Mouse (Mus musculus) MEL (cell line): Measurements from ENCODE around the gene Pja2. TPM values are rescaled to one million over a fixed set of nuclear protein-coding genes. Genes with fewer than 3 reads are reported as not detected.

ENCODE experiments used
- DNase-seq: peaks from one replicate; pipeline ENCODE4 v3.0.0; 2011; ENCODE audit warnings: low read depth, low spot score
- H3K27ac ChIP-seq: 2 replicates; pipeline ENCODE4 v1.5.1; 2012; ENCODE audit warnings: low read depth, mild to moderate bottlenecking, control low read depth, low read length, moderate library complexity; ENCODE audit not compliant: control insufficient read depth
- H3K27me3 ChIP-seq, 2 experiments: fragments of 150-350 bp in 1 of 2; sonication (generic) in 1 of 2; 2 replicates each; pipeline ENCODE4 v1.6.1; 2012; ENCODE audit warnings: low read length in 2 of 2, mild to moderate bottlenecking in 2 of 2, improper control_type of control experiment in 1 of 2, moderate library complexity in 1 of 2; ENCODE audit not compliant: insufficient read depth in 2 of 2, control insufficient read depth in 1 of 2
- H3K36me3 ChIP-seq, 2 experiments: 2 replicates each; pipeline ENCODE4 v1.6.1; 2012 to 2014; ENCODE audit warnings: low read length in 2 of 2, improper control_type of control experiment in 1 of 2, inconsistent platforms in 1 of 2, mild to moderate bottlenecking in 1 of 2; ENCODE audit not compliant: insufficient read depth in 2 of 2, control insufficient read depth in 1 of 2
- H3K4me1 ChIP-seq, 2 experiments: fragments of 150-350 bp in 1 of 2; sonication (generic) in 1 of 2; 2 replicates each; pipeline ENCODE4 v1.6.1; 2012; ENCODE audit warnings: low read length in 2 of 2, improper control_type of control experiment in 1 of 2, mild to moderate bottlenecking in 1 of 2; ENCODE audit not compliant: insufficient read depth in 2 of 2, control insufficient read depth in 1 of 2
- H3K4me3 ChIP-seq, 2 experiments: fragments of 150-350 bp in 1 of 2; sonication (generic) in 1 of 2; 2 replicates each; pipeline ENCODE4 v1.5.1; 2012; ENCODE audit warnings: low read depth in 2 of 2, low read length in 2 of 2, mild to moderate bottlenecking in 2 of 2, moderate library complexity in 2 of 2, control low read depth in 1 of 2, improper control_type of control experiment in 1 of 2; ENCODE audit not compliant: control insufficient read depth in 1 of 2, insufficient read depth in 1 of 2
- H3K79me2 ChIP-seq: 2 replicates; pipeline ENCODE4 v1.6.1; 2012; ENCODE audit warnings: mild to moderate bottlenecking, low read length, moderate library complexity; ENCODE audit not compliant: control insufficient read depth, poor library complexity, insufficient read depth
- H3K9ac ChIP-seq: 2 replicates; pipeline ENCODE4 v1.6.1; 2012; ENCODE audit warnings: low read depth, mild to moderate bottlenecking, control low read depth, low read length, moderate library complexity; ENCODE audit not compliant: control insufficient read depth, poor library complexity, severe bottlenecking
- H3K9me3 ChIP-seq: fragments of 150-350 bp; sonication (generic); replicated peaks from 2 replicates; pipeline ENCODE4 v1.6.1; 2012; ENCODE audit warnings: mild to moderate bottlenecking, low read length, improper control_type of control experiment, moderate library complexity; ENCODE audit not compliant: insufficient read depth
- BHLHE40 ChIP-seq: IDR thresholded peaks from 2 replicates; pipeline ENCODE4 v1.6.1; 2012; ENCODE audit warnings: low read depth, mild to moderate bottlenecking, inconsistent platforms, low read length, improper control_type of control experiment, borderline replicate concordance
- CHD1 ChIP-seq: IDR thresholded peaks from 2 replicates; pipeline ENCODE4 v1.6.1; 2012; ENCODE audit warnings: low read depth, mild to moderate bottlenecking, inconsistent platforms, low read length, improper control_type of control experiment
- CTCF ChIP-seq, 3 experiments: IDR thresholded peaks in 2 of 3; conservative IDR thresholded peaks in 1 of 3; 2 replicates each; pipeline ENCODE4 v1.5.1; 2011 to 2012; ENCODE audit warnings: low read length in 3 of 3, low read depth in 2 of 3, mild to moderate bottlenecking in 2 of 3, improper control_type of control experiment in 1 of 3, inconsistent platforms in 1 of 3, mixed read lengths in 1 of 3, moderate library complexity in 1 of 3; ENCODE audit not compliant: control insufficient read depth in 1 of 3, insufficient read depth in 1 of 3, poor library complexity in 1 of 3, severe bottlenecking in 1 of 3
- EP300 ChIP-seq, 2 experiments: IDR thresholded peaks; 2 replicates each; pipeline ENCODE4 v1.6.1; 2011; ENCODE audit warnings: improper control_type of control experiment in 2 of 2, low read length in 2 of 2, low read depth in 1 of 2, mild to moderate bottlenecking in 1 of 2
- HCFC1 ChIP-seq: IDR thresholded peaks from 2 replicates; pipeline ENCODE4 v1.6.1; 2012; ENCODE audit warnings: low read depth, mild to moderate bottlenecking, inconsistent platforms, low read length, improper control_type of control experiment, moderate library complexity
- KAT2A ChIP-seq: conservative IDR thresholded peaks from 2 replicates; pipeline ENCODE4 v1.6.1; 2012; ENCODE audit warnings: low read depth, low read length, improper control_type of control experiment, inconsistent platforms
- MAFK ChIP-seq: IDR thresholded peaks from 2 replicates; pipeline ENCODE4 v1.6.1; 2011; ENCODE audit warnings: low read depth, mild to moderate bottlenecking, low read length, improper control_type of control experiment, borderline replicate concordance
- MAZ ChIP-seq: IDR thresholded peaks from 2 replicates; pipeline ENCODE4 v1.6.1; 2012; ENCODE audit warnings: low read depth, mild to moderate bottlenecking, inconsistent platforms, low read length, improper control_type of control experiment
- MEF2A ChIP-seq: IDR thresholded peaks from 2 replicates; pipeline ENCODE4 v1.6.1; 2014; ENCODE audit warnings: low read depth, mild to moderate bottlenecking, inconsistent platforms, low read length, improper control_type of control experiment; ENCODE audit not compliant: poor library complexity, insufficient replicate concordance, severe bottlenecking; ENCODE audit errors: extremely low read depth
- MXI1 ChIP-seq: IDR thresholded peaks from 2 replicates; pipeline ENCODE4 v1.6.1; 2011; ENCODE audit warnings: mild to moderate bottlenecking, low read depth, low read length, improper control_type of control experiment
- NELFE ChIP-seq: IDR thresholded peaks from 2 replicates; pipeline ENCODE4 v1.6.1; 2011; ENCODE audit warnings: low read depth, low read length, improper control_type of control experiment
- NRF1 ChIP-seq: IDR thresholded peaks from 2 replicates; pipeline ENCODE4 v1.6.1; 2014; ENCODE audit warnings: low read depth, mild to moderate bottlenecking, inconsistent platforms, low read length, improper control_type of control experiment, moderate library complexity; ENCODE audit not compliant: poor library complexity, insufficient read depth, severe bottlenecking
- POLR2AphosphoS2 ChIP-seq: IDR thresholded peaks from 2 replicates; pipeline ENCODE4 v1.6.1; 2011; ENCODE audit warnings: low read length, improper control_type of control experiment
- POLR2AphosphoS5 ChIP-seq: IDR thresholded peaks from 2 replicates; pipeline ENCODE4 v1.6.1; 2012; ENCODE audit warnings: low read depth, borderline replicate concordance, mild to moderate bottlenecking, inconsistent platforms, low read length, moderate library complexity, mixed read lengths
- RAD21 ChIP-seq: IDR thresholded peaks from 2 replicates; pipeline ENCODE4 v1.6.1; 2011; ENCODE audit warnings: mild to moderate bottlenecking, low read depth, low read length, improper control_type of control experiment
- SMC3 ChIP-seq: IDR thresholded peaks from 2 replicates; pipeline ENCODE4 v1.6.1; 2011; ENCODE audit warnings: low read depth, low read length, improper control_type of control experiment
- USF1 ChIP-seq: IDR thresholded peaks from 2 replicates; pipeline ENCODE4 v1.6.1; 2014; ENCODE audit warnings: low read depth, mild to moderate bottlenecking, inconsistent platforms, low read length, improper control_type of control experiment, moderate library complexity
- USF2 ChIP-seq, 2 experiments: IDR thresholded peaks; 2 replicates each; pipeline ENCODE4 v1.6.1; 2011 to 2012; ENCODE audit warnings: improper control_type of control experiment in 2 of 2, low read length in 2 of 2, borderline replicate concordance in 1 of 2, inconsistent platforms in 1 of 2, low read depth in 1 of 2, mild to moderate bottlenecking in 1 of 2; ENCODE audit not compliant: insufficient read depth in 1 of 2
- polyA plus RNA-seq, 2 experiments: library from polyadenylated mRNA; stranded (reverse) in 1 of 2; unstranded in 1 of 2; fragments of >175 nt in 1 of 2; fragments of >200 nt in 1 of 2; gene quantifications; 2 replicates each; pipeline versions ENCODE4 v1.2.1 to v1.2.4; 2012; ENCODE audit warnings: low replicate concordance in 2 of 2, low read depth in 1 of 2; ENCODE audit not compliant: insufficient read length in 2 of 2, insufficient read depth in 1 of 2, missing spikeins in 1 of 2
- total RNA-seq: library from RNA; depleted of rRNA; stranded (reverse); fragments of 300-350 nt; gene quantifications from 2 replicates; pipeline ENCODE4 v1.2.3, GENCODE M21; 2012

Gene Pja2
- total and polyA plus RNA-seq, 3 experiments = 8.1 to 17.3 TPM; not detected in 1

DNA sequence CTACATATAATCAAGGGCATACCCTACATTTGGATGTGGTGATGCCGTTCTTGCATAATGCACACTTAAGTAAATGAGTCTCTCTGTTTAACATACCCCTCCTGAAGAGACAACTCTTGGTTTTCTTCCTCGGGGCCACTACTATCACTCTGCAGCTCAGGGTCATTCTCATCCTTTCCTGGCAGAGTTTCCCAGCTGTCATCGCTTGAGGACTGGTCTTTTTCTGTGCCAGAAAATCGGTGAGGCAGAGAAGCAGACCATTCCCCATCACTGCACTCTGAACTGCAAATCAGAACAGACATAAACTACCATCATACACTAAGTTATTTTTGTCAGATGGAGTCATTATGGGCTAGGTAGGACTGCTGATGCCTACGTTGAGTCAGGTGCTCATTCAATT, 34.1 kb downstream of the Pja2 start:
- Histone ChIP-seq H3K4me1 (no peaks in the 10 kb centered on the region; a peak in 1 of 4 replicates), H3K4me3 (no peak overlapping the region), H3K79me2 (no peaks in the 10 kb centered on the region), H3K9ac (no peak overlapping the region), H3K27me3 (no peaks in the 10 kb centered on the region), H3K36me3 (peaks cover 0 to 1% of the 10 kb centered on the region in 2 experiments; a peak in 2 of 4 replicates), H3K27ac (no peak overlapping the region), H3K9me3 (no peaks in the 10 kb centered on the region)
- TF ChIP-seq MXI1 (no peak), CHD1 (no peak), USF1 (no peak), BHLHE40 (no peak)
- no peak for DNase-seq

- Histone ChIP-seq H3K9ac (no peak overlapping the region), H3K4me3 (no peak overlapping the region), H3K27ac (no peak overlapping the region), H3K79me2 (no peaks in the 10 kb centered on the region), H3K36me3 (peaks cover 0 to 6% of the 10 kb centered on the region in 2 experiments; a peak in 2 of 4 replicates), H3K4me1 (no peaks in the 10 kb centered on the region), H3K9me3 (no peaks in the 10 kb centered on the region), H3K27me3 (no peaks in the 10 kb centered on the region)
- no peak for TF ChIP-seq CTCF (IDR thresholded peaks at IDR 0.05 in 2 of 3, conservative IDR thresholded peaks at IDR 0.05 in 1 of 3; ENCODE audit: control insufficient read depth in 1 of 3, insufficient read depth in 1 of 3, low read depth in 2 of 3, low read length in 3 of 3, poor library complexity in 1 of 3, severe bottlenecking in 1 of 3)
- no peak for TF ChIP-seq NELFE
- no peak for TF ChIP-seq NRF1
- TF ChIP-seq MAZ = no peak
- TF ChIP-seq EP300 (IDR thresholded peaks at IDR 0.05; ENCODE audit: low read depth in 1 of 2, low read length in 2 of 2) = no peak
- no peak for TF ChIP-seq POLR2AphosphoS2
- TF ChIP-seq MAFK = no peak
- no peak for TF ChIP-seq KAT2A
- TF ChIP-seq MEF2A = no peak
- no peak for TF ChIP-seq USF2 (IDR thresholded peaks at IDR 0.05; ENCODE audit: borderline replicate concordance in 1 of 2, insufficient read depth in 1 of 2, low read depth in 1 of 2, low read length in 2 of 2)
- TF ChIP-seq HCFC1 = no peak
- no peak for TF ChIP-seq RAD21
- TF ChIP-seq POLR2AphosphoS5 = no peak
- TF ChIP-seq CHD1 = no peak
- no peak for TF ChIP-seq SMC3
- DNase-seq = no peak
Observed at GRCm38 (mm10) chr17:64292740-64293139, 39.0 kb downstream of the Pja2 start.
